Mouse (Mus musculus) CH12.LX (cell line): ENCODE measurements around the gene Gm44579. TPM values are rescaled to one million over a fixed set of nuclear protein-coding genes. Genes with fewer than 3 reads are reported as not detected.

Experiments used
- DNase-seq: peaks from one replicate; pipeline ENCODE4 v3.0.0-alpha.2; 2013; ENCODE audit errors: extremely low read depth
- H3K27ac ChIP-seq: 2 replicates; pipeline ENCODE4 v1.5.1; 2012; ENCODE audit warnings: low read depth, mild to moderate bottlenecking, control low read depth, moderate library complexity; ENCODE audit not compliant: insufficient read depth
- H3K27me3 ChIP-seq: replicated peaks from 2 replicates; pipeline ENCODE3; 2012; ENCODE audit warnings: inconsistent platforms
- H3K36me3 ChIP-seq, 2 experiments: replicated peaks in 1 of 2; 2 replicates each; pipeline versions ENCODE3 to v1.6.1; 2012; ENCODE audit warnings: inconsistent platforms in 1 of 2, low read length in 1 of 2, mild to moderate bottlenecking in 1 of 2, mixed read lengths in 1 of 2, moderate library complexity in 1 of 2; ENCODE audit not compliant: control insufficient read depth in 1 of 2, insufficient read depth in 1 of 2
- H3K4me1 ChIP-seq, 2 experiments: 2 replicates each; pipeline ENCODE4 v1.6.1; 2012; ENCODE audit warnings: inconsistent platforms in 1 of 2, moderate library complexity in 1 of 2; ENCODE audit not compliant: insufficient read depth in 2 of 2, control insufficient read depth in 1 of 2
- H3K4me2 ChIP-seq: 2 replicates; pipeline ENCODE4 v1.6.1; 2012; ENCODE audit warnings: low read depth, mild to moderate bottlenecking, control low read depth; ENCODE audit not compliant: poor library complexity, insufficient read depth, severe bottlenecking
- H3K4me3 ChIP-seq, 3 experiments: fragments of 150-350 bp in 1 of 3; sonication (generic) in 1 of 3; replicated peaks in 1 of 3; 2 replicates each; pipeline versions ENCODE3 to v1.5.1; 2011 to 2012; ENCODE audit warnings: low read depth in 2 of 3, low read length in 2 of 3, mild to moderate bottlenecking in 2 of 3, moderate library complexity in 2 of 3, control low read depth in 1 of 3, improper control_type of control experiment in 1 of 3, inconsistent platforms in 1 of 3, mixed read lengths in 1 of 3; ENCODE audit not compliant: poor library complexity in 1 of 3
- H3K79me2 ChIP-seq: replicated peaks from 2 replicates; pipeline ENCODE4 v1.6.1; 2012; ENCODE audit warnings: mild to moderate bottlenecking, moderate library complexity; ENCODE audit not compliant: control insufficient read depth, poor library complexity, insufficient read depth, severe bottlenecking; ENCODE audit errors: extremely low read depth
- H3K9ac ChIP-seq: 2 replicates; pipeline ENCODE4 v1.6.1; 2012; ENCODE audit warnings: low read depth, mild to moderate bottlenecking, control low read depth, moderate library complexity; ENCODE audit not compliant: insufficient read depth
- H3K9me3 ChIP-seq: replicated peaks from 2 replicates; pipeline ENCODE3; 2012; ENCODE audit warnings: low read length, inconsistent platforms, mixed read lengths
- BHLHE40 ChIP-seq: IDR thresholded peaks from 2 replicates; pipeline ENCODE4 v1.6.1; 2011; ENCODE audit warnings: mild to moderate bottlenecking, low read depth, low read length, improper control_type of control experiment
- CHD2 ChIP-seq: IDR thresholded peaks from 2 replicates; pipeline ENCODE4 v1.6.1; 2011; ENCODE audit warnings: low read length, improper control_type of control experiment
- ETS1 ChIP-seq: conservative IDR thresholded peaks from 2 replicates; pipeline ENCODE4 v1.6.1; 2012; ENCODE audit warnings: low read depth, mild to moderate bottlenecking, inconsistent platforms, low read length, improper control_type of control experiment, moderate library complexity
- GABPA ChIP-seq: IDR thresholded peaks from 2 replicates; pipeline ENCODE4 v1.6.1; 2012; ENCODE audit warnings: low read depth, low read length, improper control_type of control experiment, inconsistent platforms; ENCODE audit not compliant: insufficient replicate concordance
- IRF4 ChIP-seq: IDR thresholded peaks from 2 replicates; pipeline ENCODE4 v1.6.1; 2014; ENCODE audit warnings: low read depth, mild to moderate bottlenecking, inconsistent platforms, low read length, improper control_type of control experiment
- KAT2A ChIP-seq: IDR thresholded peaks from 2 replicates; pipeline ENCODE4 v1.6.1; 2012; ENCODE audit warnings: low read length, improper control_type of control experiment, inconsistent platforms; ENCODE audit not compliant: insufficient replicate concordance
- MAFK ChIP-seq: IDR thresholded peaks from 2 replicates; pipeline ENCODE4 v1.6.1; 2011; ENCODE audit warnings: low read length, improper control_type of control experiment; ENCODE audit not compliant: insufficient replicate concordance
- MAZ ChIP-seq: IDR thresholded peaks from 2 replicates; pipeline ENCODE4 v1.6.1; 2012; ENCODE audit warnings: low read depth, mild to moderate bottlenecking, inconsistent platforms, low read length, improper control_type of control experiment, moderate library complexity
- MEF2A ChIP-seq: IDR thresholded peaks from 2 replicates; pipeline ENCODE4 v1.6.1; 2014; ENCODE audit warnings: low read depth, mild to moderate bottlenecking, inconsistent platforms, low read length, improper control_type of control experiment, borderline replicate concordance
- MYC ChIP-seq: IDR thresholded peaks from 2 replicates; pipeline ENCODE4 v1.6.1; 2011; ENCODE audit warnings: low read depth, mild to moderate bottlenecking, improper control_type of control experiment, low read length
- NELFE ChIP-seq: IDR thresholded peaks from 2 replicates; pipeline ENCODE4 v1.6.1; 2011; ENCODE audit warnings: low read depth, low read length, improper control_type of control experiment
- PAX5 ChIP-seq: IDR thresholded peaks from 2 replicates; pipeline ENCODE4 v1.6.1; 2012; ENCODE audit warnings: low read length, inconsistent platforms, mixed read lengths
- POLR2AphosphoS2 ChIP-seq: IDR thresholded peaks from 2 replicates; pipeline ENCODE4 v1.6.1; 2011; ENCODE audit warnings: low read depth, low read length, improper control_type of control experiment
- RAD21 ChIP-seq: IDR thresholded peaks from 2 replicates; pipeline ENCODE4 v1.6.1; 2011; ENCODE audit warnings: low read depth, mild to moderate bottlenecking, low read length, improper control_type of control experiment, moderate library complexity
- SMC3 ChIP-seq: IDR thresholded peaks from 2 replicates; pipeline ENCODE4 v1.6.1; 2011; ENCODE audit warnings: low read depth, low read length, improper control_type of control experiment
- TCF12 ChIP-seq: IDR thresholded peaks from 2 replicates; pipeline ENCODE4 v1.6.1; 2014; ENCODE audit warnings: low read depth, mild to moderate bottlenecking, inconsistent platforms, low read length, improper control_type of control experiment
- USF1 ChIP-seq: IDR thresholded peaks from 2 replicates; pipeline ENCODE4 v1.6.1; 2014; ENCODE audit warnings: low read depth, mild to moderate bottlenecking, inconsistent platforms, low read length, improper control_type of control experiment
- ZC3H11A ChIP-seq: IDR thresholded peaks from 2 replicates; pipeline ENCODE4 v1.6.1; 2012; ENCODE audit warnings: low read depth, mild to moderate bottlenecking, inconsistent platforms, low read length, improper control_type of control experiment
- ZKSCAN1 ChIP-seq: IDR thresholded peaks from 2 replicates; pipeline ENCODE4 v1.6.1; 2012; ENCODE audit warnings: low read depth, inconsistent platforms, low read length, improper control_type of control experiment, borderline replicate concordance
- ZNF384 ChIP-seq: IDR thresholded peaks from 2 replicates; pipeline ENCODE4 v1.6.1; 2012; ENCODE audit warnings: low read depth, low read length, improper control_type of control experiment, inconsistent platforms
- dilution Hi-C: fragments of 300-500 bp; cut with MboI; formaldehyde crosslinking; loops from 2 replicates; pipeline ENCODE4 v1.14.3; 2020; ENCODE audit warnings: low sequenced_read_pairs; ENCODE audit not compliant: extremely low pct_unique_long_range_greater_than_20kb, extremely low pct_ligation_motif_present
- in situ Hi-C: fragments of 300-500 bp; cut with MboI; formaldehyde crosslinking; loops from 3 replicates; pipeline ENCODE4 v1.14.3; 2019; ENCODE audit warnings: low sequenced_read_pairs, low pct_ligation_motif_present, low pct_unique_long_range_greater_than_20kb, mixed read lengths
- polyA plus RNA-seq: library from polyadenylated mRNA; unstranded; fragments of >175 nt; gene quantifications from 2 replicates; pipeline ENCODE4 v1.2.1, GENCODE M21; 2012; ENCODE audit warnings: low read depth; ENCODE audit not compliant: insufficient read length
- total RNA-seq, 2 experiments: library from RNA; depleted of rRNA; stranded (reverse); fragments of 300-350 nt in 1 of 2; fragments of >200 nt in 1 of 2; gene quantifications; 2 replicates each; pipeline ENCODE4 v1.2.3; 2012 to 2014

Gene Gm44579
- total and polyA plus RNA-seq, 3 experiments: not detected

DNA sequence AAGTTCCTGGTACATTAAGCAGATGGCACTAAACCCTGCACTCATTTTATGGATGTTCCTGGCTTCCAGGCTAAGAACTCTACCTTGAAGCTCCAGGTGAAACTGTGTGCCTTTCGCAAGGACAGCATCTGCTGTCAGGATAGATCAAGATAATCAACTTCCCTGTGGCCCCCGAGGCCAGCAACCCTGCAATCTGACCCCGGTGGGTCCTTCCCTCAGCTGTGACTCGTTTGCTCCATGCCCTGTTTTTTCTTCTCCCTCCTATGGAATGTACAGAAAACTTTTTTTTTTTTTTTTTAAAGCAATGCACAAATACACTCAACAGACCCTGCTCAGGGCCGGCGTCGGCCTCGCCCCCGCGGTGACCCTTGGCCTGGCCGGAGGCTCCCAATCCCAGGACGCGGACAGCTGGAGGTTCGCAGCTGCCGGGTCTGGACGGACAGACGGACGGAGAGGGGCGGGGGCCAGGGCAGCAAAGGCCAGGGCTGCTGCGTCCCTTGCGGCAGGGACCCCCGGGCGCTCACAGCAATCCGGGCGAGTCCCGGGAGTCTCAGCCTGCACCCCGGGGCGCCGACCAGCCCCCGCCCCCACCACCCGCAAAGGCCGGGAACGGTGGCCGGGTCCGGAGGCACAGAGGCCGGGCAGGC lies 75.8 kb downstream of the Gm44579 start:
- dilution Hi-C loops: no loop called here
- no peak for TF ChIP-seq MYC
- Histone ChIP-seq H3K9me3 (peaks cover 7% of the 10 kb centered on the region), H3K79me2 (peaks cover 17% of the 10 kb centered on the region), H3K36me3 (peaks cover 20 to 28% of the 10 kb centered on the region in 2 experiments), H3K4me3 (peak overlapping the region; percentile 61 to 87 (median 85)), H3K27ac (no peak overlapping the region), H3K27me3 (peaks cover 1% of the 10 kb centered on the region), H3K9ac (peak overlapping the region; percentile 57), H3K4me1 (peaks cover 0 to 14% of the 10 kb centered on the region in 2 experiments; a peak in 2 of 4 replicates), H3K4me2 (peak overlapping the region; percentile 99)
- in situ Hi-C loops: no loop called here
- DNase-seq: no peak

DNA sequence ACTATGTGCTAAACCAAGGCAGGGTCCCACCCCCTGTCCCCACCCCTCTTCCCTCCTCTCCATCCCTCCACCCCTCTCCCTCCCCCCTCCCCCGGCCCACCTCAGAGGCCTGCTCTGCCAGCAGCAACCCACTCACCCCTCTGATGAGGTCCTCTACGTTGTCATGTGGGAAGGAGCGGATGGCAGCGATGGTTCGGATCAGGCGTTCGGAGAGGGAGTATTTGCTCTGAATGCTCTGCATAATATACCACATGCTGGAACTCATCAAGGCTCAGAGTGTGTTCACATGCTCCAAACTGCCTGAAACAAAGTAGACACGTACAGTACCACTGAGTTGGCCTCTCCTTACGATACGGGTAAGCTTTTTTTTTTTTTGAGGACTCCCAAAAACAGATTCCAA lies 78.3 kb downstream of the Gm44579 start:
- dilution Hi-C loops (no loop called here), in situ Hi-C loops (no loop called here)
- Histone ChIP-seq H3K9ac (no peak overlapping the region), H3K9me3 (no peaks in the 10 kb centered on the region), H3K79me2 (peaks cover 17% of the 10 kb centered on the region), H3K4me2 (no peak overlapping the region), H3K4me3 (no peak overlapping the region), H3K36me3 (peaks cover 32 to 50% of the 10 kb centered on the region in 2 experiments), H3K27ac (no peak overlapping the region), H3K4me1 (peaks cover 0 to 17% of the 10 kb centered on the region in 2 experiments; a peak in 2 of 4 replicates), H3K27me3 (no peaks in the 10 kb centered on the region)
- no peak for DNase-seq
- TF ChIP-seq KAT2A (no peak), ETS1 (no peak), RAD21 (no peak), GABPA (no peak), PAX5 (no peak), MYC (no peak), ZKSCAN1 (no peak), BHLHE40 (no peak), ZC3H11A (no peak), USF1 (no peak), MAFK (no peak), MEF2A (no peak)

DNA sequence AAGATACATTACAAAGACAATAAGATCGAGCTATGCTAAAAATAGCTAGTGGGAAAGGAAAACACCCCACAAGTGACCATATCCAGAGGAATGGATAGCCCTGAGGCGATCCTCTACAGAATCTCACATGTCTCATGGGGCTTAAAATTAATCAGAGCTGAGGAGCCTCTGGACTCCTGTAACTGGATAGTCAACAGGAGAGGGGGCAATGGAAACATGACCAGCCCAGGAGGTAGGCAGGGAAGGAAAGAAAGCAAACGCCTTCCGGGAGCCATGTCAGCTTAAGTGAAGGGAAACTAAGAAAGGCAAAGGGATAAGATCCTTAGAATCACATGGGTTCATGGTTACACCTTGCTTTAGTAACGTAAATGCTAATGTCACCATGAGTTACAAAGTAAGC lies 80.0 kb downstream of the Gm44579 start:
- Histone ChIP-seq H3K27ac (no peak overlapping the region), H3K27me3 (no peaks in the 10 kb centered on the region), H3K4me3 (no peak overlapping the region), H3K4me2 (no peak overlapping the region), H3K9me3 (no peaks in the 10 kb centered on the region), H3K9ac (no peak overlapping the region), H3K36me3 (peaks cover 46 to 67% of the 10 kb centered on the region in 2 experiments), H3K79me2 (peaks cover 17% of the 10 kb centered on the region), H3K4me1 (peaks cover 0 to 12% of the 10 kb centered on the region in 2 experiments; a peak in 2 of 4 replicates)
- in situ Hi-C loops: no loop called here
- dilution Hi-C loops: no loop called here
- no peak for DNase-seq
- TF ChIP-seq MAZ (no peak), CHD2 (no peak), TCF12 (no peak), IRF4 (no peak), POLR2AphosphoS2 (no peak), NELFE (no peak), SMC3 (no peak), ZNF384 (no peak)
